Mouse (Mus musculus) embryo, embryonic 10 days (tissue): ENCODE data around the gene Cdk14.

Experiments used
- DNase-seq: peaks from one replicate; pipeline ENCODE4 v3.0.0-alpha.2; 2015; ENCODE audit warnings: low spot score

Gene Cdk14

GRCm38 (mm10) chr5:4851934-4852710, 568.0 kb downstream of the Cdk14 start:
- no peak for DNase-seq

- DNase-seq = no peak
These were observed 568.7 kb downstream of the Cdk14 start for GRCm38 (mm10) chr5:4851245-4851933.

- peak; percentile 89 for DNase-seq
These were observed 585.2 kb downstream of the Cdk14 start for GRCm38 (mm10) chr5:4834819-4835480.

- peak; percentile 44 for DNase-seq
These were observed 586.2 kb downstream of the Cdk14 start for GRCm38 (mm10) chr5:4833940-4834339.

- DNase-seq = no peak
These were observed 593.2 kb downstream of the Cdk14 start for GRCm38 (mm10) chr5:4826886-4827285.

GRCm38 (mm10) chr5:4825951-4826350, 594.2 kb downstream of the Cdk14 start:
- peak; percentile 50 for DNase-seq

- no peak for DNase-seq
These were observed 595.0 kb downstream of the Cdk14 start for GRCm38 (mm10) chr5:4825076-4825475.

- DNase-seq = no peak
These were observed 595.9 kb downstream of the Cdk14 start for GRCm38 (mm10) chr5:4824171-4824570.

- DNase-seq = no peak
These were observed 598.1 kb downstream of the Cdk14 start for GRCm38 (mm10) chr5:4822041-4822440.

- DNase-seq = peak; percentile 62
These were observed 598.7 kb downstream of the Cdk14 start for GRCm38 (mm10) chr5:4821368-4821771.

GRCm38 (mm10) chr5:4816981-4817380, 603.1 kb downstream of the Cdk14 start:
- DNase-seq = no peak

GRCm38 (mm10) chr5:4814465-4815204, 605.5 kb downstream of the Cdk14 start:
- no peak for DNase-seq

- no peak for DNase-seq
These were observed 606.8 kb downstream of the Cdk14 start for GRCm38 (mm10) chr5:4813357-4813756.

GRCm38 (mm10) chr5:4812036-4812729, 607.9 kb downstream of the Cdk14 start:
- no peak for DNase-seq

GRCm38 (mm10) chr5:4805228-4805627, 614.9 kb downstream of the Cdk14 start:
- DNase-seq = no peak

- DNase-seq = no peak
These were observed 616.4 kb downstream of the Cdk14 start for GRCm38 (mm10) chr5:4803708-4804107.

GRCm38 (mm10) chr5:4801971-4802370, 618.1 kb downstream of the Cdk14 start:
- no peak for DNase-seq

GRCm38 (mm10) chr5:4801096-4801850, 618.8 kb downstream of the Cdk14 start:
- DNase-seq = no peak

GRCm38 (mm10) chr5:4791219-4791618, 628.9 kb downstream of the Cdk14 start:
- DNase-seq = no peak

- no peak for DNase-seq
These were observed 629.8 kb downstream of the Cdk14 start for GRCm38 (mm10) chr5:4790265-4790664.

GRCm38 (mm10) chr5:4788484-4788883, 631.6 kb downstream of the Cdk14 start:
- no peak for DNase-seq
